Mouse (Mus musculus) limb, embryonic 11.5 days (tissue): ENCODE measurements around the gene Lamc3. TPM values are rescaled to one million over a fixed set of nuclear protein-coding genes. Genes with fewer than 3 reads are reported as not detected.
A peak's percentile ranks its signal among the peaks of the same experiment; 100 is the strongest.

Experiments used
- ATAC-seq: fragments of 200-750 bp; cut with Nextera tagmentation; 2 replicates; pipeline ENCODE4 v1.8.0; 2017; ENCODE audit warnings: low read depth; ENCODE audit not compliant: insufficient number of reproducible peaks, low FRiP score, low TSS enrichment
- DNase-seq: peaks from one replicate; pipeline ENCODE4 v3.0.0-alpha.2; 2015; ENCODE audit warnings: low spot score
- H3K27ac ChIP-seq: fragments of 300-500 bp; sonication (generic); replicated peaks from 2 replicates; pipeline ENCODE4 v1.5.1; 2014; ENCODE audit warnings: low read depth, mild to moderate bottlenecking, low read length
- H3K27me3 ChIP-seq: fragments of 300-500 bp; sonication (generic); 2 replicates; pipeline ENCODE4 v1.6.1; 2014; ENCODE audit warnings: mild to moderate bottlenecking, low read length, mixed read lengths; ENCODE audit not compliant: control insufficient read depth, insufficient read depth
- H3K36me3 ChIP-seq: fragments of 300-500 bp; sonication (generic); 2 replicates; pipeline ENCODE4 v1.6.1; 2014; ENCODE audit warnings: mild to moderate bottlenecking, low read length, moderate library complexity, mixed read lengths; ENCODE audit not compliant: control insufficient read depth, insufficient read depth
- H3K4me1 ChIP-seq: fragments of 300-500 bp; sonication (generic); 2 replicates; pipeline ENCODE4 v1.6.1; 2014; ENCODE audit warnings: low read length, mixed read lengths; ENCODE audit not compliant: control insufficient read depth, insufficient read depth
- H3K4me2 ChIP-seq: fragments of 300-500 bp; sonication (generic); 2 replicates; pipeline ENCODE4 v1.6.1; 2014; ENCODE audit warnings: low read depth, mild to moderate bottlenecking, moderate library complexity; ENCODE audit not compliant: severe bottlenecking
- H3K4me3 ChIP-seq: fragments of 300-500 bp; sonication (generic); 2 replicates; pipeline ENCODE4 v1.5.1; 2014; ENCODE audit warnings: low read depth, low read length
- H3K9ac ChIP-seq: fragments of 300-500 bp; sonication (generic); 2 replicates; pipeline ENCODE4 v1.6.1; 2014; ENCODE audit warnings: mild to moderate bottlenecking, low read length
- H3K9me3 ChIP-seq: fragments of 300-500 bp; sonication (generic); 2 replicates; pipeline ENCODE4 v1.6.1; 2016; ENCODE audit warnings: low read length; ENCODE audit not compliant: control insufficient read depth
- WGBS: fragments of 180-500 bp; shearing (Covaris S2); extraction: QIAGEN DNeasy Blood & Tissue Kit; methylation state at CpG from one replicate; pipeline ENCODE4 v1.1.7; 2014; 5-methylcytosine and 5-hydroxymethylcytosine counted together
- polyA plus RNA-seq: library from polyadenylated mRNA; unstranded; fragments of >200 nt; fragmentation: Nextera tagmentation; extraction: Ambion mirVana; gene quantifications from 2 replicates; pipeline ENCODE4 v1.2.1, GENCODE M21; 2014

The Lamc3 gene
- polyA plus RNA-seq, 1 experiment from 2014 or later = 0.13 TPM

DNA sequence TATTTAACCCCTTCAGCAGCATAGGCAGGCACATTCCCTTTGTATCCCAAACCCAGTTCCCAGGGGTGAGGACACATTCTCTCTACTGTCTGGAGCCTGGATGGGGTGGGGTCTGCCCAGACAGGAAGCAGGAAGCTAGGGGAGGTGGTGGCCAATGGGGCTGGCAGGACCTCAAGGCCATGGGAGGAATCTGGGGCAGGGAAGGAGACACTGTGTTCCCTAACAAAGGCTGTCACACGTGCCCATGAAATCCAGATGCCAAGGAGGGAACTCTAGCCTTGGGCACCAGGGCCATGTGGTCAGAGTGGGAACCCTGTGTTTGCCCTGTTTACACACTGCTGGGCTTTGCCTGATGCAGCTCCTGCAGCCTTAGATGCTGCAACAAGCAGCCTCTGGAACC is 1.8 kb downstream of the Lamc3 start:
- Histone ChIP-seq H3K4me3 (no peak overlapping the region), H3K9me3 (no peaks in the 10 kb centered on the region), H3K4me2 (no peak overlapping the region), H3K9ac (no peak overlapping the region), H3K27ac (no peak overlapping the region), H3K36me3 (no peaks in the 10 kb centered on the region), H3K4me1 (peaks cover 14% of the 10 kb centered on the region), H3K27me3 (peaks cover 29% of the 10 kb centered on the region)
- ATAC-seq (no peak), DNase-seq (no peak)
- 82% methylated on average over 1 of the region's 1 CpGs for WGBS

DNA sequence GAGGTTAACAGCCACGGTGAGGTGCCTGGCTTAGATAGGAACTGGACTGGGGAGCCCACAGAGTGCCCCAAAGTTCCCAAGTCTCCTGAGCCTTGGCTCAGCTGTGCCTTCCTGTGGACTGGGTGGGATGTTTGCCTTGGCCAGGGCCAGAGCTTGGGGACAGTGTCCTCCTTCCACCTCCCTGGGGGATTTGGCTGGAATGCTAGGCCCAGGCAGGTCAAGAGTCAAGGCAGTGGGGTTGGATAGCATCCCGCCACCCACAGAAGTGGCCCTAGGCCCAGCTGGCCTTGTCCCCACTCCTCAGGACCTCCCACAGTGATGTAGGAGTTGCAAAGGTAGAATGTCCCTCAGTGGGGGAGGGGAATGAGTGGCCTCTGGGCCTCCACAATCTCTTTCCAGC is 4.1 kb downstream of the Lamc3 start:
- DNase-seq (no peak), ATAC-seq (no peak)
- no peak overlapping the region for H3K4me2 ChIP-seq
- no peak overlapping the region for H3K4me3 ChIP-seq
- H3K36me3 ChIP-seq = no peaks in the 10 kb centered on the region
- peaks cover 21% of the 10 kb centered on the region for H3K27me3 ChIP-seq
- 75% methylated on average over 2 of the region's 2 CpGs for WGBS
- no peaks in the 10 kb centered on the region for H3K9me3 ChIP-seq
- H3K9ac ChIP-seq = no peak overlapping the region
- H3K4me1 ChIP-seq = peaks cover 19% of the 10 kb centered on the region
- no peak overlapping the region for H3K27ac ChIP-seq

DNA sequence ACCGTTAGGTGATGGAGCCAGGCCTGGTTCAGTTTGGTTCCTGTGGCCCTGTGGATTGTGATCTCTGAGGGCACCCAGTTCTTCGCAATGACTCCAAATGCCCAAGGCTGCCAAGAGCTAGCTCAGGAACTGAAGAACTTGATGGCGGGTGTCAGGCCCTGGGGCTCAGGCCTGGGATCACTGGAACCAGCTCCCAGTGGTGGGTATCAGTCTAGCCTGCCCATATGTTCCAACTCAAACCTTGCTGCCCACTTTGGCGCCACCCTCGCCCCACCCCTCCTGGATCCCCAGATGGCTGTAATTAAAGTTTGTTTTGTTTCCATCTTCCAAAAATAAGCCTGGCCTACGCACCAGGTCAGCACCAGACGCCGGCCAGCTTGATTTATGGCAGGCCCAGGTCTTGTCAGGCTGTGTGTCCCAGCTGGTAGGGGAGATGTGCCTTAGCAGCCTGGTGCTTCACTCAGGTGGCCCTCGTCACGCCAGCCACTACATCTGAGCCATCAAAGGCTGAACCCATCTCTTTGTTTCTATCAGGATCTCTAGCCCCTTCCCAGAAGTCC is 6.1 kb downstream of the Lamc3 start:
- peaks cover 19% of the 10 kb centered on the region for H3K4me1 ChIP-seq
- H3K4me3 ChIP-seq = no peak overlapping the region
- 0 out of 2 replicates have a peak, but pooled peaks cover 2% of the 10 kb centered on the region for H3K27me3 ChIP-seq
- ATAC-seq (no peak), DNase-seq (peak; percentile 45)
- 35% methylated on average over 10 of the region's 10 CpGs for WGBS
- no peaks in the 10 kb centered on the region for H3K9me3 ChIP-seq
- no peak overlapping the region for H3K4me2 ChIP-seq
- no peaks in the 10 kb centered on the region for H3K36me3 ChIP-seq
- no peak overlapping the region for H3K9ac ChIP-seq
- peak overlapping the region; percentile 26; the same call in 1 of the 2 replicates for H3K27ac ChIP-seq

DNA sequence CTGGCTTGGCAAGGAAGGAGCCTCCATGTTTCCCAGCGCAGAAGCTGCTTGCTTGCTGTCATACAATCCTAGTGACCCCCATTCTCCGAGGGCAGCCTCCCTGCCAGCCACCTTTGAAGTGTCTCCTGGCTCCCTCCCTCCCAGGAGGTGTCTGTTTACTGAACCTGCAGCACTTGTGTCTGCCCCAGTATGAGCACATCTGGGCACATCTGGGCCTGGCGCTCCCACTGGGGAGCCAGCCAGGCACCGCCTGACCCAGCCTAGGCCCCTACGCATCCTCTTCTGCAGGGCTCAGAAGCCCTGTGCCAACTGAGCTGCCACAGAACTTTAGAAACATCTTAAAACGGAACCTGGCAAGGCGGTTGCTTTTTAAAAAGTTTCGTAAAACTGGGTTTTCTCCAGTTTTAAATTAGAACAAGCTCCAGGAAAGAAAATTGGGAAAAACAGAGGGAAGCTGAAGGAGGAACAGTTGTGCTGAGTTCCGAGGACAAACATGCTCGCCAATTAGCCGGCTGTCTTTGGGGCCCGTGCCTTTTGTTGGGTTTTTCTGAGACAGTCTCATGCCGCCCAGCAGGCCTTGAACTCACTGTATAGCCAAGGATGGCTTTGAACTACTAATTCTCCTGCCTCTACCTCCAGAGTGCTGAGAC is 7.3 kb downstream of the Lamc3 start:
- Histone ChIP-seq H3K9me3 (no peaks in the 10 kb centered on the region), H3K4me2 (no peak overlapping the region), H3K27me3 (no peaks in the 10 kb centered on the region), H3K9ac (peak overlapping the region; percentile 3; the same call in 1 of the 2 replicates), H3K27ac (no peak overlapping the region), H3K36me3 (no peaks in the 10 kb centered on the region), H3K4me3 (no peak overlapping the region), H3K4me1 (peaks cover 19% of the 10 kb centered on the region)
- no peak for DNase-seq
- no peak for ATAC-seq
- 47% methylated on average over 13 of the region's 13 CpGs for WGBS

DNA sequence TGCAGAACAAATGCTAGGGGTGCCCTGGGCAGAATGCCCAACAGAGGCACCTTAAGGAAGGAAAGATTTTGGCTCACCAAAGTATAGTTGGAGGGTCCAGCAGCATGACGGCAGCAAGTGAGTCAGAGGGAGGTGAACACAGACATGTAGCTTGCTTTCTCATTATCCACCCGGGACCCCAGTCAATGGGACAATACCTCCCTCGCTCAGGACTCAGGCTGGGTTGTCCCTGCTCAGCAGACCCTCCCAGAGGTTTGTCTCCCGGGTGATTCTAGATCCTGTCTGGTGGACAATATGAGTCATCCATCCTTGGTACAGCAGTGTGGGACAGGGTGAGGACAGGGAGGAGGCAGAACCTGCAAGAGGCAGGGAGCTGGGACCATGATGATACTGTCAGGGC is 13.8 kb downstream of the Lamc3 start:
- Histone ChIP-seq H3K36me3 (no peaks in the 10 kb centered on the region), H3K4me3 (no peak overlapping the region), H3K27ac (no peak overlapping the region), H3K27me3 (no peaks in the 10 kb centered on the region), H3K9me3 (no peaks in the 10 kb centered on the region), H3K4me1 (peaks cover 20% of the 10 kb centered on the region), H3K4me2 (no peak overlapping the region), H3K9ac (no peak overlapping the region)
- ATAC-seq (no peak), DNase-seq (no peak)
- WGBS = 75% methylated on average over 4 of the region's 4 CpGs

DNA sequence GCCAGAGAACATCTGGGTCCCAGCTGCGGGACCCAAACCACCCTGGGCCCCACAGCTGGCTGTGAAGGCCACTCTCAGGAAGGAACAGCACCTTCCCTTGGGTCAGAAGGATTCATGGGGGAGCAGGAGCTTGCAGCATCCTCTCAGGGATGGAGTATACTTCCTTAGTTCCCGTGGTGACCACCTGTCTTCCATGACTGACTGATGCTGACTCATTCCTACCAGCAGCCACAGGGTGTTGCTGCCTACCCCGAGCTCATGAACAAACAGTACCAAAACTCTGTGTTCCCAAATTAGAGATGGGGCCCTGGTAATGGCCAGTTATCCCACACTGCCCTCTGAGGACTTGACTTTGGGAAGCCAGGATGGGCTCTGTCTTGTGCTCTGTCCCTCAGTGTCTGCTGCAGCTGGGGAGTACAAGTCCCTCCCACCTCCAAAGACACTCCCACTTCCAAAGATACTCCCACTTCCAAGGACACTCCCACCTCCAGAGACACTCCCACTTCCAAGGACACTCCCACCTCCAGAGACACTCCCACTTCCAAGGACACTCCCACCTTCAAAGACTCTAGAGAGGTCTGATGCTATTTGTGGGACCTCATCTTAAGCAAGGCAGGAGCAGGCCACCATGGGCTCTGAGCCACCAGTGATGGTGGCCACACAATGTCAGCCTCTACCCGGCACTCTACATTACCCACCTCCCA is 14.7 kb downstream of the Lamc3 start:
- Histone ChIP-seq H3K27ac (no peak overlapping the region), H3K9me3 (no peaks in the 10 kb centered on the region), H3K36me3 (no peaks in the 10 kb centered on the region), H3K4me1 (peaks cover 22% of the 10 kb centered on the region), H3K4me3 (no peak overlapping the region), H3K9ac (no peak overlapping the region), H3K4me2 (no peak overlapping the region), H3K27me3 (no peaks in the 10 kb centered on the region)
- 41% methylated on average over 4 of the region's 4 CpGs for WGBS
- ATAC-seq (no peak), DNase-seq (no peak)

DNA sequence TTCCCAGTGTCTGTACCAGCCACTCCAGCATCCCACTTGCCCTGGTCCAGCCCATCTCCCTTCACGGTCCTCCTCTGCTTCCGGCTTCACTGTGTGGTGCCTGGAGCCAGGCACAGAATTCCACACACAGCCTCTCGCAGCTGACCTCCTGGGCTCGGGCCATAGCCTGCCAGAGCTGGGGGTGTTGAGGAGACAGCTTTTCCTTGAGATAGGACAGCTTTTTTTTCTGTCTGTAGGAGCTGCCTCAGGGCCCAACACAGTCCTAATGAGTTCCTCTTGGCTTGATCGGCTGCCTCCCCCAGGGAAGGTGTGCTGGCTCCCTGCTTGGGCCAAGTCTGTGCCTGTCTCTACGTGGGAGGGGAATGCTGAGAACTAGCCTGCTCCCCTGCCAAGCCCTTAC is 17.0 kb downstream of the Lamc3 start:
- no peaks in the 10 kb centered on the region for H3K9me3 ChIP-seq
- no peak overlapping the region for H3K4me3 ChIP-seq
- no peak overlapping the region for H3K4me2 ChIP-seq
- ATAC-seq = no peak
- H3K9ac ChIP-seq = peak overlapping the region; percentile 13; the same call in 1 of the 2 replicates
- H3K27ac ChIP-seq = 0 out of 2 replicates have a peak overlapping the region, but pooled peaks have one; percentile 25
- 4% methylated on average over 6 of the region's 6 CpGs for WGBS
- no peaks in the 10 kb centered on the region for H3K27me3 ChIP-seq
- peak; percentile 47 for DNase-seq
- peaks cover 22% of the 10 kb centered on the region for H3K4me1 ChIP-seq
- H3K36me3 ChIP-seq = no peaks in the 10 kb centered on the region

DNA sequence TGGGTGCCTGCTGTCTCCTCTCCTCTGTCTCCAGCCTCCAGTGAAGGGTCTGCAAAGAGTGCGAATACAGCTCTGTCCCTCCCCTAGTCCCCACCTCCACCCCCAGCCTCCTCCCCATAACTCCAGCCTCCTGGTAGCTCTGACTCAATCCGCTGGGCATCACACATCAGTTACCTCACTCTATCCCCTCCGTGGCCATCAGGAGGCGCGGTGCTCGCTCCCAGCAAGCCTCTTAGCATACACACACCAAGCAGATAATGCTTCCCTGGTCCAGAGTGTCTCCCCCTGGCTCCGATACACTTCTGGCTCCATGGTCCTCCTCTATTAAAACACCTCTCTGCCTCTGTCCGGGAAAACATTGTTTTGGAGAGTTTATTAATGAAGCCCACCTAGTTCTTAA is 17.5 kb downstream of the Lamc3 start:
- DNase-seq (peak; percentile 66), ATAC-seq (no peak)
- no peak overlapping the region for H3K27ac ChIP-seq
- H3K36me3 ChIP-seq = no peaks in the 10 kb centered on the region
- H3K9me3 ChIP-seq = no peaks in the 10 kb centered on the region
- no peak overlapping the region for H3K4me3 ChIP-seq
- H3K9ac ChIP-seq = no peak overlapping the region
- H3K4me1 ChIP-seq = peaks cover 22% of the 10 kb centered on the region
- WGBS = 9% methylated on average over 8 of the region's 8 CpGs
- no peak overlapping the region for H3K4me2 ChIP-seq
- no peaks in the 10 kb centered on the region for H3K27me3 ChIP-seq
